Mouse (Mus musculus): ENCODE results near the gene B4gat1.
A peak's percentile ranks its signal among the peaks of the same experiment; 100 is the strongest.

DNA sequence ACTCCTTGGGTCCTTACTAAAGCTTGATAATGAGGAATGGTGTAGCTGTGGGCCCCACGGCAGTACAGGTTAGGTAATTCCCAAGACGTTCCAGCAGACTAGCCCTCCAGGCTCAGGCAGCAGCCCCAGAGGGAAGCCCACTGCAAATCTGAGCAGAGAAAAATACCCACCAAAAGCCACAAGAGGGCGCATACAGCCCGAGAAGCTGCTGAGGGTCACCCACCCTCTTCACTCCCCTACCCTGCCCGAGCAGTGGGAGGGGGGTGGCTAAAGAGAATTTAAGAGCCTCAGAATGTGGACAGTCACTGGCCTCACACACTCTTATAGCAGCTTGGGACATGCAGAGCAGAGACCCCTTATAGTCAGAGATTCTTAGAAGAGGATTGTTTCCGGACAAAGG lies 17.6 kb downstream of the B4gat1 start:
- no peak for TF ChIP-seq USF1 (IDR thresholded peaks at IDR 0.05; ENCODE audit: low read depth, low read length)
- TF ChIP-seq CHD1 (IDR thresholded peaks at IDR 0.05; ENCODE audit: low read depth, low read length), result no peak
- TF ChIP-seq CHD2 (IDR thresholded peaks at IDR 0.05; ENCODE audit: low read length), result no peak
- TF ChIP-seq GATA1 (IDR thresholded peaks at IDR 0.05; ENCODE audit: low read depth, low read length), result no peak
- no peak for TF ChIP-seq POLR2A (IDR thresholded peaks at IDR 0.05; ENCODE audit: control insufficient read depth in 1 of 2, insufficient read depth in 1 of 2, low read depth in 1 of 2, low read length in 2 of 2, poor library complexity in 1 of 2)
- TF ChIP-seq SMC3 (IDR thresholded peaks at IDR 0.05; ENCODE audit: low read depth, low read length), result peak; percentile 81
- no peak for TF ChIP-seq MXI1 (IDR thresholded peaks at IDR 0.05; ENCODE audit: low read depth, low read length)

Data from MEL (cell line).